Mouse (Mus musculus): ENCODE measurements around the gene Tusc2.
"Not testable (repeated sequence)": the region's sequence is repeated elsewhere in the genome, so short reads cannot be mapped to it uniquely, and the experiment has no call there.

The Tusc2 gene

GRCm38 (mm10) chr9:107545602-107546001 lies 17.5 kb upstream of the Tusc2 start:
- DNase-seq = peak; percentile 72

- DNase-seq = peak; percentile 89
Observed at GRCm38 (mm10) chr9:107547026-107547425, 16.0 kb upstream of the Tusc2 start, which contains the start of gene Zmynd10. Gene Zmynd10, plus strand, starts transcription at chr9:107547298.

DNA sequence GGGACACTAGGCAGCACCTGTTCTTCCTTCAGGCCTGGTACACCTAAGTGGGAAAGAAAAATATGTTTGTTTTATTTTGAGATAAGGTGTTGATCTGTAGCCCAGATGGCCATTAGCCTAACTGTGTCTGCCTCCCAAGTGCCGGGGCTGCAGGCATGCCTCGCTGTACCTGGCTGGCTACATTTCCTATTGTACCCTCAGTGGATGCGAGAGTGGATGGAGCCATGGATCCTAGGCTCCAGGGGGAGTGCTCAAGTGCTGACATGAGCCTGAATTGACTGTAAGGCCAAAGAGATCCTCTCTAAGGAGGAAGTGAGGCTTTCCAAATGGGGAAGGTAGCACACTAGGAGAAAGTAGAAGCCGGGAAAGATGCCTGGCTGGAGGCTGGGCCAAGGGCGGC lies 15.1 kb upstream of the Tusc2 start:
- no peak for DNase-seq

DNA sequence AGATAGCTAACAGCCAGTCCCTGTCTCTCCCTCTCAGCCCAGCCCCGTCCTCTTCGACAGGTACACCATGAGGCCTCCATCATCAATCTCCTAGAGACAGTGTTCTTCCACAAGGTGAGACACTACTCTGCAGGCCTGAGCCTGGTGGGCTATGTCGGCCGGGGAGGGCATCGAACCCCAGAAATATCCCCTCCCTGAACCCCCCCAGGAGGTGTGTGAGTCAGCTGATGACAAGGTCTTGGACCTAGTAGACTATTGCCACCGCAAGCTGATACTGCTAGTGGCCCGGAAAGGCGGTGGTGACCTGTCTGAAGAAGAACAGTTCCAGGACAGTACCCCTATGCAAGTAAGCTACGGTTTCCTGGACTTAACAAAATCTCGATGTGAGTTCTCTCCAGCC lies 14.2 kb upstream of the Tusc2 start:
- DNase-seq = no peak

GRCm38 (mm10) chr9:107549297-107550074 lies 13.6 kb upstream of the Tusc2 start:
- DNase-seq = no peak

GRCm38 (mm10) chr9:107550491-107551116 lies 12.5 kb upstream of the Tusc2 start:
- DNase-seq = no peak

DNA sequence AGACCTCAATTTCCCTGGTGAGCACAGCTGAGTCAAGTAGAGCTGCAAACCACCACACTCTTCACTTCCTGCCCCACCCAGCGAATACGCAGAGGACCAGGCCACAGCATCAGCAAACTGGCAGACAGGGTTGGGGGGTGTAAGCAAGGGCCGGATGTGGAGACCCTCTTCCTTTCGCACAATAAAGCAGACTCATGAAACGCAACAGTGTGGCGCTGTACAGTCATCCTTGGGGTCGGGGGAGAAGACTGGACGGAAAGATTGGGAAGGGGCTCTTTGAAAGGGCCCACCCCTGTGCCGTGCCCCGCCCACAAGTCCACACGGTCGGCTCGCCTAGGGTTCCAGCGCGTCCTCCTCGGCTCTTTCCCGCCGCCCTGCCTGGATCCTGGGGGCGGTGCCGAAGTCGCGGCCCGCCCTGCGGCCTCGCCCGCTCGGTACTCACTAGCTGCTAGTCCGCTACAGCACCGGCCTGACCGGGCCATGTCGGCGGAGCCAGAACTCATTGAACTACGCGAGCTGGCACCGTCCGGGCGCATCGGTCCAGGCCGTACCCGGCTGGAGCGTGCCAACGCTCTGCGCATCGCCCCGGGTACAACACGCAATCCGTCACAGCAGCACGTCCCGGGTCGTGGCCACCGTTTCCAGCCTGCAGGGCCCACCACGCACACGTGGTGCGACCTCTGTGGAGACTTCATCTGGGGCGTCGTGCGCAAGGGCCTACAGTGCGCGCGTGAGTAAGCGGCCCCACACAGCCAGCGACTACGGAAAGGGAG lies 11.8 kb upstream of the Tusc2 start, which contains the start of gene Rassf1:
Gene Rassf1 (plus strand): TSS at position 439 of the 773 bp plus-strand sequence.
- DNase-seq = no peak

DNA sequence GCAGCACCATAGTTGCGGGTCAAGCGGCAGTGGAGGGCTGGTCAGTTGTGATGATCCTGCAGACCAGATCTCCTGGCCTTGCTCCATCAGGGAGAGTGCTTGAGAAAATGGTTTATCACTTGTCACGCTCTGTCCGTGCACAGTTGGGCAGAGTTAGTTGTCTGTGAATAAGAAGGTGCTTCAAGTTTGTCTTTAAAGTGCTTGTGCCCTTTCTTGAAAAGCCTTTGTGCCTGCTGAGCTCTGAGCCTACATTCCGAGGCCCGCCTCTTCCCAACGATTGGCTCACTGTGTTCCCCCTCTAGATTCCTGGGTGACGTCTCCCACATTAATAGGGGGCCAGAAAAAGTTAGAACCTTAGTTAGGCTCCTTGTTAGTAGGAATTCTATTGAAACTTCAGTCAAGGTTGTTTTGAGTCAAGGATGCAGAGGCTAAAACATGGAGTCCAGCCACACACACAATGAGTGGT lies 11.1 kb upstream of the Tusc2 start:
- no peak for DNase-seq

DNA sequence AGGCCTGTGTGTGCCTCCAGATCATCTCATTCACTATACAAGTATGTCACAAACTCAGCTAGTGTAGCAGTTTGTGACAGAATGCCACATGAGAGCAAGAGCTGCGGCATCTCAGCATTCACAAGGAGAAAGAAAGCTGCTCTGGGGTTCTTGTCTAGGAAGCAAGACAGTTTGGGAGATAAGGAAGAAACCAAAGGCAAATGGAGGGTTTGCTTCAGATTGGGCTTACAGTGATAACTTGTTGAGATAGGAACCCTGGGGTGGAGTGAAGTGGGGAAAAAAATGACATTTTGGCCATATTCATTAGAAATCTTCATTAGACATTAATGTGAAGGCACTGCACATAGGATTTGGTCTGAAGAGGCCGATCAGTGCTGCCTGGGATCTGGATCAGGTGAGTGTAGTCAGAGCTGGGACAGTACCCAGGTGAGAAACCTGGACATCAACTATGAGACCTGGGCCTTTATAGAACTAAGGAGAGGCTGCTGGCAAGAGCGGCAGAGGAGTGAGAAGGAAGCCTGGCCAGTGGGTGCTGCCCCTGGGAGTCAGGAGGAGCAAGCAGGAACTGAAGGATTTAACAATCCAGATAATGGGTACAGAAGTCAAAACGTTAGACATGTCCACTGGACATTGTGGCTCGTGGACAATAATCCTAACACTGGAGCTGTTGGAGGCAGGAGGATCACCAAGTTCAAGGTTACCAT lies 10.2 kb upstream of the Tusc2 start:
- no peak for DNase-seq

GRCm38 (mm10) chr9:107553541-107554318 lies 9.3 kb upstream of the Tusc2 start:
- no peak for DNase-seq

- peak; percentile 94 for DNase-seq
Observed at GRCm38 (mm10) chr9:107554319-107554825, 8.7 kb upstream of the Tusc2 start.

DNA sequence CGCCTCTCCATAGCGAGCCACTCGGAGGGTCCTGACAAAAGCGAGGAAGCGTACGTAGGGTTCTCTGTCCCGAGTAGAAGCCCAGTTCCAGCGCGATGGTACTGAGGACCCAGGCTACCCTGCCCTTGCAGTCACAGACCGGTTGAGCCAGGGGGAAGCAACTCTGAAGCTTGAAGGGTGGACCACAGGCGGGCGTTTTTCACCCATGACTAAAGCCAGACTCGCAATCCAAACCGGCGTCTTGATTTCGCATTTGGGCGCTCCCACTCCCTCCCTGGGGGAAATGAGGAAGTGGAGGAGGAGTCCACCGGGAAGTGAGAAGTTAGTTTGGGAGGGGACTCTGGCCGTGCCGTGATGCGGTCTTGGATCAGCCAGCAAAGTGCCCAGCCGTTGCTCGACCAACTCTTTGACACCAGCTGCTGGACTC lies 8.0 kb upstream of the Tusc2 start:
- no peak for DNase-seq

DNA sequence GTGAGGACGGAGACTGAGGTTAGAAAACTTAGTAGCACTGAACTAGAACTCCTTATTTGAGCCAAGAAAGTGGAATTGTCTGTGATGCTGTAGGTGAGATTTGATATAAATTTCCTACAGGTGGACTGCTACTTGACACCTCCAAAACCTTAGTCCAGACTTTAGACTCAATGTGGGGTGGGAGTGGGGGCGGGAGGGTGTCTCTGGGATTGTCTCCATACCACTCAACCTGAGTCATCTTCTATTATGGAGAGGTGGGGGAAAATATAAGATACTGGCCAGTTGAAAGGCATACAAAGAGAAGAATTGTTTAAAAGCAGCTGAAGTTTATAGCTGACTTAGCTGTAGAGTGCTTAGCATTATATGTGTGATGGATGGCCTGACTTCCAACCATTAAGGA lies 7.4 kb upstream of the Tusc2 start:
- DNase-seq = no peak

DNA sequence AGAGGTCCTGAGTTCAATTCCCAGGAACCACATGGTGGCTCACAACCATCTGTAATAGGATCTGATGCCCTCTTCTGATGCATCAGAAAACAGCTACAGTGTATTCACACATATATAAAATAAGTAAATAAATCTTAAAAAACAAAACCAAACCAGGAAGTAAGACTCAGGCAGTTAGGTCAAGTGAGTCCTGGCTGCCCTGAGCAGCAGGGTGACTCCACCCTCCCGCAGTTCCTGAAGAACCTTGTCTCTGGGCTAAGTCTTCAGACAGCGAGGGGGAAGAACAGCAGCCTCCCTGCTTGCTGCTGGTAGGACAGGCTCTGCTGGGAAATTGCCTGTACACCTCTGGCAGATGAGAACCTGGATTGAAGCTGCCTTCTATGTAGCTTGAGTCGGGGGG lies 6.7 kb upstream of the Tusc2 start:
- no peak for DNase-seq

DNA sequence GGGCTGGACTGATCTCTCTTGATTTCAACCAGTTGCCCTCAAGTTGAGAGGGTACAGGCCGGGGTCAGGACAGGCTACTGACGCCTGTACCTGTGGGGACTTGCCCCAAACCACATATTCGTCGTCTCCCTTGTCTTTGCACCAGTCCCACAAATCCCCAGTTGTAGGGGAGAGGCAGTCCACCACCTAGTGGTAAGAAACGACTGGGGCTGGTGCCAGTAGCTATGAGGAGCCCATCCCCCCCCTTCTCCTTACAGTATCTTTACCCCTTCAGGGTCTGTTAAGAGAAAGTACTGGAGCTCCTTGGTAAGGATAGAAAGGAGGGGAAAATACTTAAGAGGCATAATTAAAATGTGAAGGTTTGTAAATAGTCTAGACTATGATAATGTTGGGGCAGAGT lies 2.5 kb downstream of the Tusc2 start:
- DNase-seq = not testable (repeated sequence)

GRCm38 (mm10) chr9:107566041-107566709 lies 3.1 kb downstream of the Tusc2 start:
- peak; percentile 83 for DNase-seq

- peak; percentile 6 for DNase-seq
Observed at GRCm38 (mm10) chr9:107566855-107567254, 3.8 kb downstream of the Tusc2 start.

- DNase-seq = peak; percentile 12
Observed at GRCm38 (mm10) chr9:107567702-107568319, 4.8 kb downstream of the Tusc2 start, which contains the start of gene Hyal2. Gene Hyal2, plus strand, starts transcription at chr9:107567945.

DNA sequence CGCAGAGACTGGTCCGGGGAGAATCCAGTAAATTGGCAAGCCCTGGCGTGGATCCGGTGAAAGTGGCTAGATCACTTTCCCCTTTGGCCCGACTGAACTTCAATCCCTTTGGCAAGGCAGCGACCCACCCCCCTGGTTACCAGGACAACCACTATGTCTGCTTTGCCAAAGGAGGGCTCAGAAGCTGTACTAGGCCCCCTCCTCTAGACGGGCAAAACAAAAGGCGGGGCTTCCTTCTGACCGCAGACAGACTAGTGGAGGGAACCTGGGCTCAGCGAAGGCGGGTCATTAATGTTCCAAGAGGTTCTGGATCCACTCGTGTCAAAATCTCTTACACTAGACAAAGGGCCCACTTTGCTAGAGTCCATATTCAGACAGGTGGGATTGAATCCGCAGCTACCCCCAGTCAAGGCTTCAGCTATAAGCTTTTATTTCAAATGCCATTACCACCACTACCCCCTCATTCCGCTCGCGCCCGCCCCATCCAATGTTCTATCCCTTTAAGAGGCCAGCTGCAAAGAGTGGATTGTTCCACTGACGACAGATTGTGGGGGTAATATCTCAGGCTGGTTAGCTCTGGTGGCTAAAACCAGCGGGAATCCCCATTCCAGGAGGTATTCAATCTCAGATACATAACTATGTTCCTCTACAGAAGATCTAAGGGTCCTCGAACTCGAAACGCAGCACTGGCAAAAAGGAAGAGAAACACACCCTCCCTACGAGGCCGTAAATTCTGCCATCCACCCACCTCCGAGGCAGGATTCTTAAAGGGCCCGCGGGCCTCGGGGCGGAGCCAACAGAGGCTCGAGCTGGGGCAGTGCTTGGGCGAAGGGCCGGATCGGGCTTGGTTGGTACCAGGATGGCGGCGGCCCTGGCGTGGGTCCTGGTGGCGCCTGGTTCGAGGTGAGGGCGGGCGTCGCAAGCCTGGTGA lies 5.5 kb downstream of the Tusc2 start:
- peak; percentile 81 for DNase-seq
